Mouse (Mus musculus) hindbrain, embryonic 12.5 days (tissue): ENCODE data around the gene 1700013G24Rik. TPM values are rescaled to one million over a fixed set of nuclear protein-coding genes. Genes with fewer than 3 reads are reported as not detected.
"Not testable (repeated sequence)": the region's sequence is repeated elsewhere in the genome, so short reads cannot be mapped to it uniquely, and the experiment has no call there.

Experiments
- ATAC-seq: fragments of 200-750 bp; cut with Nextera tagmentation; 2 replicates; pipeline ENCODE4 v1.8.0; 2017; ENCODE audit warnings: moderate TSS enrichment; ENCODE audit not compliant: low FRiP score
- H3K27ac ChIP-seq: fragments of 300-500 bp; sonication (generic); 2 replicates; pipeline ENCODE4 v1.5.1; 2016; ENCODE audit warnings: mild to moderate bottlenecking
- H3K27me3 ChIP-seq: fragments of 300-500 bp; sonication (generic); 2 replicates; pipeline ENCODE4 v1.6.1; 2016; ENCODE audit warnings: mild to moderate bottlenecking
- H3K36me3 ChIP-seq: fragments of 300-500 bp; sonication (generic); 2 replicates; pipeline ENCODE4 v1.6.1; 2016; ENCODE audit warnings: mild to moderate bottlenecking
- H3K4me1 ChIP-seq: fragments of 300-500 bp; sonication (generic); 2 replicates; pipeline ENCODE4 v1.6.1; 2016
- H3K4me2 ChIP-seq: fragments of 300-500 bp; sonication (generic); replicated peaks from 2 replicates; pipeline ENCODE4 v1.6.1; 2016; ENCODE audit warnings: mild to moderate bottlenecking
- H3K4me3 ChIP-seq: fragments of 300-500 bp; sonication (generic); 2 replicates; pipeline ENCODE4 v1.5.1; 2016; ENCODE audit warnings: mild to moderate bottlenecking
- H3K9ac ChIP-seq: fragments of 300-500 bp; sonication (generic); 2 replicates; pipeline ENCODE4 v1.6.1; 2016; ENCODE audit warnings: mild to moderate bottlenecking, moderate library complexity
- H3K9me3 ChIP-seq: fragments of 300-500 bp; sonication (generic); replicated peaks from 2 replicates; pipeline ENCODE4 v1.6.1; 2016; ENCODE audit warnings: mild to moderate bottlenecking
- WGBS: fragments of 180-500 bp; shearing (Covaris S2); methylation state at CpG from one replicate; pipeline ENCODE4 v1.1.7; 2016; 5-methylcytosine and 5-hydroxymethylcytosine counted together
- polyA plus RNA-seq: library from polyadenylated mRNA; unstranded; fragments of >200 nt; fragmentation: Nextera tagmentation; extraction: Ambion mirVana; gene quantifications from 2 replicates; pipeline ENCODE4 v1.2.1, GENCODE M21; 2016

The 1700013G24Rik gene
- polyA plus RNA-seq = not detected in 2 replicates

DNA sequence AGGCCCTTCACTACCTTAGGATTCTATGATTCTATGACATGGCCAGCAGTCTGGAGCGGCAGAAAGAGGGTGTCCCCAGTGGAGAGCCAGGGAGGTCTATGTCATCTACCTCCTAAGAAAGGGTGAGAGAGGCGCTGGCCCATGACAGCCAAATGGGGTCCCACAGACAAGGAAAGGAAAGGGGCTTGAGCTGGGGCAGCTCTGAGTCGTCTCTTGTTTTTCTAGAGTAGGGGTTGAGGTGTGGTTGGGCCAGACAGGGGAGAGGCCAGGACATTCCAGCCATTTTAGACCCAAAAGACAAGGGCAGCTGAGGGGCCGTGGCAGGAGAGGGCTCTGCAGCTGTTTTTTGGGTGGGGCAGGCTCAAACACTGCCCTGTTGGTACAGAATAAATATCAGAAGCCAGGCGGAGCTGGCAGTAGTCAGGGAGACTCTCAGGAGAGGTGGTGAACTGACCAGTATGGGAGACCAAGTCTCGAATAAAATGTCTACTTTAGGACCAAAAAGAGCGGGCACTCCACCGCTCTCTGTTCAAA lies at the start of gene 1700013G24Rik:
Gene 1700013G24Rik (plus strand): TSS at position 51 of the 534 bp plus-strand sequence.
- H3K9ac ChIP-seq = no peak within 1 kb of the TSS
- peaks cover 4% of the 10 kb centered on the region; the same call in 1 of the 2 replicates for H3K4me1 ChIP-seq
- H3K9me3 ChIP-seq = no peaks in the 10 kb centered on the region
- no peak within 1 kb of the TSS for H3K4me2 ChIP-seq
- no peak within 1 kb of the TSS for H3K4me3 ChIP-seq
- no peaks in the 10 kb centered on the region for H3K27me3 ChIP-seq
- no peak for ATAC-seq
- 82% methylated on average over 8 of the region's 8 CpGs for WGBS
- H3K27ac ChIP-seq = no peak within 1 kb of the TSS
- no peaks in the 10 kb centered on the region for H3K36me3 ChIP-seq

DNA sequence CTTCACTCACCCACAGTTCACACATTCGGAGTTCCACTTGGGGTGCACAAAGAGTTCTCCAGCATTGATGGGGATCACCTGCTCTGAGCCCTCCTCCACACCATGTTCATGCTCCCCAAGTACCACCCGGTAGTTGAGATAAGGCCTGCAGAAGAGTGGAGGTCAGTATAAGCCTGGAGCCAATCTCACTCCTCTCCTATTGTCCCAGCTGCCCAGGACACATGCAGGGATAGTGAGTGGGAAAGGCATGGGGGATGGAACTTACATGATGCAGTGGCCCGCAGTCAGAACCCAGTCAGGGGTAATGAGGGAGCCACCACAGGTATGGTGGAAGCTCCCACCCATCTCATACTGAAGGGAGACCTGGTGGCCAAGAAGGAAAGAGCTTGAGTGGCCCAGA lies 47.5 kb upstream of the 1700013G24Rik start:
- H3K4me1 ChIP-seq = no peaks in the 10 kb centered on the region
- no peaks in the 10 kb centered on the region for H3K27me3 ChIP-seq
- no peak for ATAC-seq
- no peak overlapping the region for H3K4me2 ChIP-seq
- H3K27ac ChIP-seq = no peak overlapping the region
- H3K36me3 ChIP-seq = no peaks in the 10 kb centered on the region
- no peaks in the 10 kb centered on the region for H3K9me3 ChIP-seq
- H3K9ac ChIP-seq = no peak overlapping the region
- H3K4me3 ChIP-seq = no peak overlapping the region
- WGBS = 92% methylated on average over 3 of the region's 3 CpGs

DNA sequence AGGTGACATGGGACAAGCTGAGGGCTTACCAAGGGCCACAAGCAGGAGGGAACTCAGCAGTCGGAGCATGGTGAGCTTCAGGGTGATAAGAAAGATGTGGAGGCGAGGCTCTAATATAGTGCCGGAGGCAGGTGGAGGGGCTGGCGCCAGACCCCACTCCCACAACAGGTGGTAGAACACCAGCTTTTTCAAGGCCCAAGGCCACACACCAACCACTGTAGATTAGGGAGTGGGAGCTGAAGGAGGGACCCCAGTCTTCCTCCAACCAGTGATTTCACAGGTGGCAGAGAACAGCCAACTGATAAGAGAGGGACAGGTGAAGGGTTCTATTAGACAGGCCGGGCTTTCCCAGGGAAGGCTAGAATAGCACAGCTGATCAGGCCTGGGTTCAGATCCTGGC lies 43.4 kb upstream of the 1700013G24Rik start, which contains the start of gene Cela3a:
Gene Cela3a (minus strand): TSS at position 101 of the 400 bp plus-strand sequence.
- Histone ChIP-seq H3K4me3 (no peak within 1 kb of the TSS), H3K36me3 (no peaks in the 10 kb centered on the region), H3K4me2 (no peak within 1 kb of the TSS), H3K27me3 (no peaks in the 10 kb centered on the region), H3K9ac (no peak within 1 kb of the TSS), H3K4me1 (no peaks in the 10 kb centered on the region), H3K9me3 (no peaks in the 10 kb centered on the region), H3K27ac (no peak within 1 kb of the TSS)
- WGBS = 88% methylated on average over 5 of the region's 5 CpGs
- ATAC-seq = no peak

GRCm38 (mm10) chr4:137412185-137412709 lies 40.8 kb upstream of the 1700013G24Rik start:
- not testable (repeated sequence) for H3K4me2 ChIP-seq, H3K27ac ChIP-seq, H3K9ac ChIP-seq, H3K27me3 ChIP-seq, ATAC-seq, H3K4me1 ChIP-seq, H3K36me3 ChIP-seq, H3K4me3 ChIP-seq, H3K9me3 ChIP-seq
- WGBS = 86% methylated on average over 7 of the region's 7 CpGs

- Histone ChIP-seq H3K4me3 (no peak overlapping the region), H3K27me3 (no peaks in the 10 kb centered on the region), H3K4me1 (no peaks in the 10 kb centered on the region), H3K4me2 (no peak overlapping the region), H3K9me3 (no peaks in the 10 kb centered on the region), H3K9ac (no peak overlapping the region), H3K27ac (no peak overlapping the region), H3K36me3 (no peaks in the 10 kb centered on the region)
- no peak for ATAC-seq
- 67% methylated on average over 1 of the region's 1 CpGs for WGBS
Measured at GRCm38 (mm10) chr4:137414936-137415335, 38.1 kb upstream of the 1700013G24Rik start.

DNA sequence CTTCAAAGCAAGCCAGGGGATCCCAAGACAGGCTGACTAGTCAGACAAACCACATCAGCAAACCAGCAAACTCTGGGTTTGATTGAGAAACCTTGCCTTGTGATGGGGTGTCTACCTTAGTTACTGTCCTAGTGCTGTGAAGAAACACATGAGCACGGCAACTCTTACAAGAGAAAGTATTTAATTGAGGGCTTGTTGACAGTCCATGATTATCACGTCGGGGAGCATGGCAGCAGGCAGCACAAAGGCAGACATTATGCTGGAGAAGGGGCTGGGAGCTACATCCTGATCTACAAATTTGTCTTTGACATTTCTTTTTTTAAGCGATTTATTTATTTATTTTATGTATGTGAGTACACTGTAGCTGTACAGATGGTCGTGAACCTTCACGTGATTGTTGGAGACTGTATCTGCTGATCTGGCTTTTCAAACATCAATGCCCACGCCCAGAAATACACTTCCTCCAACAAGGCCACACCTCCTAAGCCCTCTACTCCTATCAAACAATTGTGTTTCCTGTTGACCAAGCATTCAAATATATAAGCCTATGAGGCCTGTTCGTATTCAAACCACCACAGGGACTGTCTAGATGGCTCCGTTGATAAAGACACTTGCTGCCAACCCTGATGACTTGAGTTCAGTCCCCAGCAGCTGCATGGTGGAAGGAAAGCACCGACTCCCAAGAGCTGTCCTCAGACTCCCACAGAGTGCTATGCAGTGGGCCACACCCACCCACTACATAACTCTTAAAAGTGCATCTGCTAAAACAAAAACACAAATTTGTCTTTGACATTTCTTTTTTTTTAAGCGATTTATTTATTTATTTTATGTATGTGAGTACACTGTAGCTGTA lies 35.1 kb upstream of the 1700013G24Rik start:
- Histone ChIP-seq H3K27ac (no peak overlapping the region), H3K4me2 (no peak overlapping the region), H3K4me3 (no peak overlapping the region), H3K27me3 (no peaks in the 10 kb centered on the region), H3K36me3 (no peaks in the 10 kb centered on the region), H3K9ac (no peak overlapping the region), H3K4me1 (no peaks in the 10 kb centered on the region), H3K9me3 (no peaks in the 10 kb centered on the region)
- no peak for ATAC-seq
- WGBS = 75% methylated on average over 11 of the region's 11 CpGs

DNA sequence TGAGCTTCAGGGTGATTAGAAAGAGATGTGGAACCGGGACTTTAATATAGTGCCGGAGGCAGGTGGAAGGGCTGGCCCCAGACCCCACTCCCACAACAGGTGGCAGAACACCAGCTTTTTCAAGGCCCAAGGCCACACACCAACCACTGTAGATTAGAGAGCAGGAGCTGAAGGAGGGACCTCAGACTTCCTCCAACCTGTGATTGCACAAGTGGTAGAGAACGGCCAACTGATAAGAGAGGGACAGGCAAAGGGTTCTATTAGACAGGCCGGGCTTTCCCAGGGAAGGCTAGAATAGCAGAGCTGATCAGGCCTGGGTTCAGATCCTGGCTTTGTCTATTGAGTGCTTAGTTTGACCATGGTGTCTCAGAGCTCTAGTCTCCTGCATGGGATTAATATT lies 22.6 kb upstream of the 1700013G24Rik start, which contains the start of gene Cela3b:
Gene Cela3b (minus strand): TSS at position 39 of the 400 bp plus-strand sequence.
- Histone ChIP-seq H3K4me3 (no peak within 1 kb of the TSS), H3K27ac (no peak within 1 kb of the TSS), H3K9ac (no peak within 1 kb of the TSS), H3K4me2 (no peak within 1 kb of the TSS), H3K36me3 (no peaks in the 10 kb centered on the region), H3K27me3 (no peaks in the 10 kb centered on the region), H3K9me3 (no peaks in the 10 kb centered on the region), H3K4me1 (no peaks in the 10 kb centered on the region)
- WGBS = 97% methylated on average over 4 of the region's 4 CpGs
- ATAC-seq = no peak

GRCm38 (mm10) chr4:137432700-137433550 lies 20.2 kb upstream of the 1700013G24Rik start:
- ATAC-seq, H3K27ac ChIP-seq, H3K9ac ChIP-seq, H3K4me2 ChIP-seq, H3K27me3 ChIP-seq, H3K9me3 ChIP-seq, H3K36me3 ChIP-seq, H3K4me1 ChIP-seq, H3K4me3 ChIP-seq: not testable (repeated sequence)
- 84% methylated on average over 10 of the region's 10 CpGs for whole genome bisulfite sequencing

GRCm38 (mm10) chr4:137436979-137437669 lies 16.0 kb upstream of the 1700013G24Rik start:
- Histone ChIP-seq H3K4me1 (no peaks in the 10 kb centered on the region), H3K9me3 (no peaks in the 10 kb centered on the region), H3K27me3 (no peaks in the 10 kb centered on the region), H3K9ac (no peak overlapping the region), H3K27ac (no peak overlapping the region), H3K4me3 (no peak overlapping the region), H3K36me3 (no peaks in the 10 kb centered on the region), H3K4me2 (no peak overlapping the region)
- ATAC-seq = no peak
- 93% methylated on average over 8 of the region's 8 CpGs for WGBS

DNA sequence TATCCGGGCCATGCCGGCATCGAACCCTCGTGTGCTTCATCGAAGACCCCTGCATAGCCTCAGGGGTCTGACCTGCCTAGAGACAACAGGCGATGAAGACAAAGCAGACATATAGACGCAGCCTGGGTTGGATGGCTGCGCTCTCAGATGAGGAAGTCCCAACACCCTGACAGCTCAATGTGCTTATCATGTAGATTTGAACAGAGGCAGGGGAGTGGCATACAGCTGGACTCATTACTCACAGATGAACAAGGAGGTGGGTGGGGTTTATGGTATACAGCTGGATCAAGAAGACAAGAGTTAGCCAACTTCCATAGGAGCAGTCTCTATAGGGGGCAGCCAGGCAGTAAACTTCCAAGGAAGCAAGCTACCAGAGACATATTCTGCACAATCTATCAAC lies 14.2 kb upstream of the 1700013G24Rik start:
- Histone ChIP-seq H3K9ac (no peak overlapping the region), H3K36me3 (no peaks in the 10 kb centered on the region), H3K4me2 (no peak overlapping the region), H3K27ac (no peak overlapping the region), H3K4me1 (no peaks in the 10 kb centered on the region), H3K27me3 (no peaks in the 10 kb centered on the region), H3K4me3 (no peak overlapping the region), H3K9me3 (no peaks in the 10 kb centered on the region)
- WGBS = 91% methylated on average over 8 of the region's 8 CpGs
- ATAC-seq = no peak

- ATAC-seq = no peak
- WGBS = 91% methylated on average over 4 of the region's 4 CpGs
- H3K27ac ChIP-seq = no peak overlapping the region
- H3K4me3 ChIP-seq = no peak overlapping the region
- no peak overlapping the region for H3K4me2 ChIP-seq
- H3K4me1 ChIP-seq = no peaks in the 10 kb centered on the region
- no peak overlapping the region for H3K9ac ChIP-seq
- no peaks in the 10 kb centered on the region for H3K27me3 ChIP-seq
- no peaks in the 10 kb centered on the region for H3K36me3 ChIP-seq
- H3K9me3 ChIP-seq = no peaks in the 10 kb centered on the region
Measured at GRCm38 (mm10) chr4:137441332-137441731, 11.8 kb upstream of the 1700013G24Rik start.
